Mouse (Mus musculus) cerebellum, adult 2 months (tissue): ENCODE results near the gene Fmo6.

ENCODE experiments used
- CTCF ChIP-seq: fragments of 200-500 bp; IDR thresholded peaks from 2 replicates; pipeline ENCODE4 v1.5.1; 2011; ENCODE audit warnings: low read depth, mild to moderate bottlenecking, control low read depth, low read length, moderate library complexity, borderline replicate concordance; ENCODE audit not compliant: insufficient read depth
- POLR2A ChIP-seq: fragments of 200-500 bp; IDR thresholded peaks from 2 replicates; pipeline ENCODE4 v1.6.1; 2011; ENCODE audit warnings: low read length, control low read depth, borderline replicate concordance; ENCODE audit not compliant: insufficient read depth

GRCm38 (mm10) chr1:162875091-162875490 is 62.2 kb downstream of the Fmo6 start:
- TF ChIP-seq CTCF: no peak
- TF ChIP-seq POLR2A: no peak
